Mouse (Mus musculus): Measurements from ENCODE around the gene Wfdc6b.

- TF ChIP-seq POLR2A (IDR thresholded peaks at IDR 0.05; ENCODE audit: low read depth, low read length), result no peak
- TF ChIP-seq CTCF (conservative IDR thresholded peaks at IDR 0.05; ENCODE audit: insufficient read depth, insufficient read length, low read depth, low read length), result no peak
Measured at GRCm38 (mm10) chr2:164564346-164564745, 49.0 kb upstream of the Wfdc6b start.

Data from kidney, adult 2 months (tissue).